Mouse (Mus musculus) liver, embryonic 13.5 days (tissue): ENCODE measurements around the gene Rab36. TPM values are rescaled to one million over a fixed set of nuclear protein-coding genes. Genes with fewer than 3 reads are reported as not detected.
A peak's percentile ranks its signal among the peaks of the same experiment; 100 is the strongest.

Experiments
- ATAC-seq: fragments of 200-750 bp; cut with Nextera tagmentation; 2 replicates; pipeline ENCODE4 v1.8.0; 2017; ENCODE audit warnings: low read depth, mild to moderate bottlenecking, moderate number of reproducible peaks, moderate library complexity
- DNase-seq: peaks from one replicate; pipeline ENCODE4 v3.0.0; 2022
- H3K27ac ChIP-seq: fragments of 300-500 bp; sonication (generic); 2 replicates; pipeline ENCODE4 v1.5.1; 2015; ENCODE audit warnings: moderate library complexity, mild to moderate bottlenecking, inconsistent platforms
- H3K27me3 ChIP-seq: fragments of 300-500 bp; sonication (generic); 2 replicates; pipeline ENCODE4 v1.6.1; 2015; ENCODE audit warnings: mild to moderate bottlenecking, inconsistent platforms
- H3K36me3 ChIP-seq: fragments of 300-500 bp; sonication (generic); 2 replicates; pipeline ENCODE4 v1.6.1; 2015; ENCODE audit warnings: mild to moderate bottlenecking, inconsistent platforms
- H3K4me1 ChIP-seq: fragments of 300-500 bp; sonication (generic); replicated peaks from 2 replicates; pipeline ENCODE4 v1.6.1; 2015; ENCODE audit warnings: inconsistent platforms
- H3K4me2 ChIP-seq: fragments of 300-500 bp; sonication (generic); 2 replicates; pipeline ENCODE4 v1.6.1; 2015; ENCODE audit warnings: inconsistent platforms, mild to moderate bottlenecking, moderate library complexity
- H3K4me3 ChIP-seq: fragments of 300-500 bp; sonication (generic); replicated peaks from 2 replicates; pipeline ENCODE4 v1.5.1; 2015; ENCODE audit warnings: mild to moderate bottlenecking, inconsistent platforms
- H3K9ac ChIP-seq: fragments of 300-500 bp; sonication (generic); 2 replicates; pipeline ENCODE4 v1.6.1; 2015; ENCODE audit warnings: mild to moderate bottlenecking, inconsistent platforms
- H3K9me3 ChIP-seq: fragments of 300-500 bp; sonication (generic); replicated peaks from 2 replicates; pipeline ENCODE4 v1.6.1; 2016; ENCODE audit warnings: inconsistent platforms
- WGBS: fragments of 180-500 bp; shearing (Covaris S2); methylation state at CpG from one replicate; pipeline ENCODE4 v1.1.7; 2015; ENCODE audit not compliant: insufficient replicate concordance; 5-methylcytosine and 5-hydroxymethylcytosine counted together
- polyA plus RNA-seq: library from polyadenylated mRNA; unstranded; fragments of >200 nt; fragmentation: Nextera tagmentation; extraction: Ambion mirVana; gene quantifications from 2 replicates; pipeline ENCODE4 v1.2.1, GENCODE M21; 2015

Gene Rab36
- 2.1 and 2.5 TPM in 2 replicates for polyA plus RNA-seq

DNA sequence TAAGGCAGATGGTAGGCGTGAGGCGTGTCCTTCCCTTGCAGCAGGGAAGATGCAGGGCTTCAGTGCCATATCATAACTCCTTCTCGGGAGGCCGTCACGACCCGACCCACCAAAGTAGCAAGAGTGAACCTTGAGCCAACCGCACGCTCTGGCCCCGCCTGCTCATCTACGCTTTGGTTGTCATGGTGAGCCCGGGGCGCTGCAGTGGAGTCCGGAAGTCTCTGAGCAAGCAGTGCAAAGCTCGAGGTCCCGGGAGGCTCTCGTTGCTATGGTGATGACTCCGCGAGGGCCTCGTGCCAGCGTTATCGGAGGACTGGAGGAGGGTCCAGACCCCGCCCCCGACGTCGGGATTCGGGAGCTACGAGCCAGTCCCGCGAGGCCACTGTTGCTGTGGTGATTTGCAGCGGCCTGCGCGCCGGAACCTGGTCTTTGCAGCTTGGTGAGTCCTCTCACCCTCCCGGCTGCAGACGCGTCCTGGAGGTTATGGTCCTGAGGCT lies at the start of gene Rab36:
Gene Rab36 (plus strand): TSS at position 176 of the 497 bp plus-strand sequence.
- peaks cover 15% of the 10 kb centered on the region for H3K4me1 ChIP-seq
- H3K27ac ChIP-seq, result peak within 1 kb of the TSS; percentile 55; the same call in 1 of the 2 replicates
- no peaks in the 10 kb centered on the region for H3K27me3 ChIP-seq
- peak within 1 kb of the TSS; percentile 62 for H3K4me2 ChIP-seq
- H3K9ac ChIP-seq, result 0 out of 2 replicates have a peak within 1 kb of the TSS, but pooled peaks have one; percentile 29
- 1% methylated on average over 36 of the region's 36 CpGs for WGBS
- peak within 1 kb of the TSS; percentile 49 for H3K4me3 ChIP-seq
- H3K36me3 ChIP-seq, result no peaks in the 10 kb centered on the region
- peak; percentile 69 for DNase-seq
- no peaks in the 10 kb centered on the region for H3K9me3 ChIP-seq
- ATAC-seq, result peak; percentile 87

GRCm38 (mm10) chr10:74987698-74988470 lies 49.0 kb upstream of the Rab36 start:
- no peak for DNase-seq
- H3K4me2 ChIP-seq, result 0 out of 2 replicates have a peak overlapping the region, but pooled peaks have one; percentile 14
- peak; percentile 59 for ATAC-seq

DNA sequence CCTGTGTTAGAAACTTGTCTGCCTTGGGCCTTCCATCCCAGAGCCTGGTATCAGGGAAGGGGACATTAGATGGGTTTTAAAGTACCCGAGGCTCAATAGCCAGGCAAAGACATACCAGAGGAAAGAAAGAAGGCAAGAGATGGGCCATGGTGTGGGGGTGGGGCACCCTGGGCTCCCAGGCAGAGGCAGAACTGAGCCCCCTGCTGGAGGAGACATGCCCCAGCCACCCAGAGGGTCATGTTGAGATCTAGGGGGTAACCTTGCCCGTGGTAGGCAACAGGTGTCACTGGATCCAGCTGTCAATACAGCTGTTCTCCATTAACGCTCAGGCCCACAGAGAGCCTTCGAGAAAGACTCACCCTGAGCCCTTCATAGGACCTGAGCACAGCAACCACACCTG lies 47.0 kb upstream of the Rab36 start:
- H3K4me2 ChIP-seq, result no peak overlapping the region
- H3K27me3 ChIP-seq, result no peaks in the 10 kb centered on the region
- WGBS, result 66% methylated on average over 4 of the region's 4 CpGs
- H3K9me3 ChIP-seq, result no peaks in the 10 kb centered on the region
- DNase-seq, result no peak
- no peak for ATAC-seq
- H3K4me3 ChIP-seq, result no peak overlapping the region
- peaks cover 16% of the 10 kb centered on the region; the same call in 1 of the 2 replicates for H3K4me1 ChIP-seq
- no peak overlapping the region for H3K9ac ChIP-seq
- no peaks in the 10 kb centered on the region for H3K36me3 ChIP-seq
- H3K27ac ChIP-seq, result no peak overlapping the region

More at GRCm38 (mm10) chr10:74987698-74988470, 49.0 kb upstream of the Rab36 start:
- Histone ChIP-seq H3K9me3 (no peaks in the 10 kb centered on the region), H3K36me3 (no peaks in the 10 kb centered on the region), H3K4me1 (peaks cover 16% of the 10 kb centered on the region; the same call in 1 of the 2 replicates), H3K9ac (no peak overlapping the region), H3K27ac (no peak overlapping the region), H3K27me3 (no peaks in the 10 kb centered on the region), H3K4me3 (no peak overlapping the region)
- 18% methylated on average over 14 of the region's 14 CpGs for WGBS

DNA sequence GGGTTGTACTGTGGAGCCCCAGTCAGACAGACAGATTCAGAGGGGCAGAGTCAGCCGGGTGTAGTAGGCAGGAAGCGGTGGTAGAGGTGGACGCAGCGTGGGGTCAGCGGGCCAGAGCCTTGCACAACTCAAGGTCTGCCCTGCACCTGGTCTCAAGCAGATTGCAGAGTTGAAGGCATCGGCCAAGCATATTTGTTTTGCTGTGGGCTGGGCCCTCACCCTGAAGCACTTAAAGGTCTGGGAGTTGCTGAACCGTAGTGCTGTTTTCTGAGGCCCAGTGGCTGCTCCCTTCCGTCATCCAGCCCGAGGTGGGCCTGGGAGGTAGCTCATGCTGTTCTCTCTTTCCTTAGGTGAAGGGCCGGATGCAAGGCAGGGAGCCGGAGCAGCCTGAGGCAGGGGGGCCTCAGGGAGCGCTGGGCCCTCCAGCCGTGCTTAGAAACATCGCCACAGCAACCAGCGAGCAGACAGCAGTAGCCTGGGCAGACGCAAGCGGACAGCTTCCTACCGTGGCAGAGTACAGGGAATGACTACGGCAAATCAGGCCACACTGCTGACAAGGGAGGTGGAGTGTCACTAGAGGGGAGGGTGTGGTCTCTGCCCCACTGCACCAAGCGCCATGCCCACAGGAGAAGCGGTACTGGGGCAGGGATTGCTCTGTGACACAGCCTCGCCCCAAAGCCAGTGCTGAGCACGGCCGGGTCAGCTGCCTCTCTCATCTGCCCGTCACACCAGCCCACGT lies 46.1 kb upstream of the Rab36 start:
- Histone ChIP-seq H3K9ac (no peak overlapping the region), H3K27me3 (peaks cover 5% of the 10 kb centered on the region; the same call in 1 of the 2 replicates), H3K4me1 (peaks cover 16% of the 10 kb centered on the region; the same call in 1 of the 2 replicates), H3K9me3 (no peaks in the 10 kb centered on the region), H3K4me2 (no peak overlapping the region), H3K36me3 (no peaks in the 10 kb centered on the region), H3K27ac (no peak overlapping the region), H3K4me3 (no peak overlapping the region)
- ATAC-seq (no peak), DNase-seq (no peak)
- 59% methylated on average over 26 of the region's 26 CpGs for whole genome bisulfite sequencing

DNA sequence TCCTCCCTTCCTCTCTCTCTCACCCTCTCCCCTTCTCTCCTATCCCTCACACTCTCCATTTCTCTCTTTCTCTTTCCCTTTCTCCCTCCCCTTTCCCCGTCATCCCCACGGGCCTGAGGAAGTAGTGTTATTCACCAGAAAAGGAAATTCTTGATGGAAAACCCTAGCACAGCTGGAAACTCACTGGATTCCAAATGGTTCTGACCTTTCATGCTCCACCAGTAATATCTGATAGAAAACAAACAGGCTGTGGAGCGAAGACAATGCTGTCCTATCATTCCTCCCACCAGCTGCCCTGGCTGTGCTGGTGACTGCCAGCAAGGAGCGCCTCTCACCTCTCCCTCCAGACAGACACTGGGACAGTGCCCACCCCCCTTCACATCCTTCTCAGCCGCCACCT lies 42.0 kb upstream of the Rab36 start:
- Histone ChIP-seq H3K9ac (no peak overlapping the region), H3K27me3 (peaks cover 9% of the 10 kb centered on the region; the same call in 1 of the 2 replicates), H3K27ac (no peak overlapping the region), H3K9me3 (no peaks in the 10 kb centered on the region), H3K36me3 (no peaks in the 10 kb centered on the region), H3K4me3 (no peak overlapping the region), H3K4me1 (no peaks in the 10 kb centered on the region), H3K4me2 (no peak overlapping the region)
- WGBS, result 23% methylated on average over 5 of the region's 5 CpGs
- ATAC-seq (no peak), DNase-seq (no peak)

- no peak overlapping the region for H3K4me2 ChIP-seq
These were observed 41.5 kb upstream of the Rab36 start for GRCm38 (mm10) chr10:74995377-74995776.

DNA sequence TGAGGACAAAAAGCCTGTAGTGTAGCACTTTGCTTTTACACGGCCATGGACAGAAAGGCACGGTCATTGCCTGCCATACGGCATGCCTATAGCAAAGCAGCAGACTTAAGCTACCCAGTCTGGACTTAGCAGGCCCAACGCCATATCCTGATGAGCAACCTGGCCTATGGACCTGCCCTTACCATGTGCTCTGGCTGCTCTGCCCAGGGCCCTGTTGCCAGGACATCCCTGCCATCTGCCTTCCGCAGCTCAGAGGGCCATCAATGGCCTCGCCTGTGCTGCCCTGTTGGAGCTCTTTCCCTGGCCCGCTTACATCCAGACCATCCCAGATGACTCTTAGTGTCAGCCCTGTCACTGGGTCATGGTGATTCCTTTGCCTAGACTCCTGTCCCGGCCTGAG lies 35.5 kb upstream of the Rab36 start:
- ATAC-seq (no peak), DNase-seq (no peak)
- Histone ChIP-seq H3K4me2 (no peak overlapping the region), H3K36me3 (no peaks in the 10 kb centered on the region), H3K27me3 (no peaks in the 10 kb centered on the region), H3K9ac (no peak overlapping the region), H3K9me3 (no peaks in the 10 kb centered on the region), H3K27ac (no peak overlapping the region), H3K4me1 (peaks cover 21% of the 10 kb centered on the region), H3K4me3 (no peak overlapping the region)
- 73% methylated on average over 8 of the region's 8 CpGs for WGBS

More at GRCm38 (mm10) chr10:74995377-74995776, 41.5 kb upstream of the Rab36 start:
- H3K9me3 ChIP-seq, result no peaks in the 10 kb centered on the region
- H3K27ac ChIP-seq, result no peak overlapping the region
- H3K4me1 ChIP-seq, result no peaks in the 10 kb centered on the region
- ATAC-seq (no peak), DNase-seq (no peak)
- no peak overlapping the region for H3K9ac ChIP-seq
- H3K36me3 ChIP-seq, result no peaks in the 10 kb centered on the region
- 28% methylated on average over 17 of the region's 17 CpGs for WGBS
- peaks cover 9% of the 10 kb centered on the region; the same call in 1 of the 2 replicates for H3K27me3 ChIP-seq
- no peak overlapping the region for H3K4me3 ChIP-seq

- peaks cover 21% of the 10 kb centered on the region for H3K4me1 ChIP-seq
- no peak for DNase-seq
- H3K36me3 ChIP-seq, result no peaks in the 10 kb centered on the region
- ATAC-seq, result peak; percentile 70
- no peaks in the 10 kb centered on the region for H3K27me3 ChIP-seq
- WGBS, result 29% methylated on average over 3 of the region's 3 CpGs
- no peaks in the 10 kb centered on the region for H3K9me3 ChIP-seq
- H3K9ac ChIP-seq, result no peak overlapping the region
- H3K4me2 ChIP-seq, result no peak overlapping the region
- no peak overlapping the region for H3K4me3 ChIP-seq
- H3K27ac ChIP-seq, result no peak overlapping the region
These were observed 32.8 kb upstream of the Rab36 start for GRCm38 (mm10) chr10:75004067-75004466.

DNA sequence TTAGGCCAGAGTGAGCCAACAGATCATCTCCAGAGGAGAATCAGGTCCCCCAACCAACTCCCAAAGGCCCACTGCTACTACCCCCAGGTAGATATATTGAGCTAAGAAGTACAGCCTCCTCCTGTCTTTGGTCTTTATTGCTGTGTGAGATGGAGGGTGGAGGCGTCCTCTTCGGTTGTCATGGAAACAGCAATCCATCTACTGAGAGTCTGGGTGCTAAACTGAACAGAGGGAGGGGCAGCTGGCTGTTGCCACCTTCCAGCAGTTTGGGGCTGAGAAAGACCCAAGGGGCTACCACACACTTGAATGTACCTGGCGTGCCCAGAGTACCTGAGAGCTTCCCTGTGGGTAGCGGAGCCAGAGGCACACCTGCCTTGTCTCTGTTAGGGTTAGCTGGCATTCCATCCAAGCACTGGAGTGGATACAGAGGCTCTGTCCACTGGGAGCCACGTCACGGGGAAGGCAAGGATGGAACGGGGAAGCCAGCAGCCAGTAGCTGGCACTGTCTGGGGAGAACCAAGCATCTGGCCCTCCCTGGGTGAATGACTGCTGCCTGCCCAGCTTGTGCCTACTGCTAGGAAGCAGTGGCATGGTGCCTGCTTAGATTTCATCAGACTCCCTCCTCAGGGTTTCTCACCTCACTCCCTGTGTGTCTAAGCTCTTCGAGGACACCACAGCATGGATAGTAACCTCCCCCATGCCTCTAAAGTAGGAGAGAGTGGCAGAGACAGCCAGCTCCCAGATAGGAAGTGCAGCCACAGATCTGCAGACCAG lies 29.8 kb upstream of the Rab36 start:
- Histone ChIP-seq H3K4me1 (peaks cover 21% of the 10 kb centered on the region), H3K36me3 (no peaks in the 10 kb centered on the region), H3K27me3 (no peaks in the 10 kb centered on the region), H3K9me3 (no peaks in the 10 kb centered on the region), H3K27ac (no peak overlapping the region), H3K4me3 (no peak overlapping the region), H3K9ac (no peak overlapping the region), H3K4me2 (no peak overlapping the region)
- ATAC-seq, result no peak
- 54% methylated on average over 8 of the region's 8 CpGs for WGBS
- no peak for DNase-seq

DNA sequence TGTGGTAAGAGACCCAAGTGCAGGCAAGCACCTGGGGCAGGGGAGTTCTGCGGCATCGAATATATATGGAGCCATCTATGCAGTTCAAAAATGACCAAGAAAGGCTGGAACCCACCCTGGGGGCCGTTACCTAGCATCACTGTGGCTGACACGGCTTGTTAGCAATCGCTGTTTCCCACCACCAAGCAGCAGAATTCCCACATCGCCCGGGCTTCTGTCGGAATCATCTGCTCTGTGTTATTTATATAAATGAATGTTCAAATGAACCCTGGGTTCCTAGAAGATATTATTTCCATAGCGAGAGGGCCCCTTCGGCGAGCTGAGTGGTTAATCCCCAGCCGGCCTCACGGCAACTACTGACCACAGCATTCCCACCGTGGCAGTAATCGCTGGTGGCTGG lies 26.2 kb upstream of the Rab36 start:
- Histone ChIP-seq H3K9me3 (no peaks in the 10 kb centered on the region), H3K9ac (no peak overlapping the region), H3K27me3 (no peaks in the 10 kb centered on the region), H3K27ac (no peak overlapping the region), H3K36me3 (no peaks in the 10 kb centered on the region), H3K4me2 (no peak overlapping the region), H3K4me1 (no peaks in the 10 kb centered on the region), H3K4me3 (no peak overlapping the region)
- no peak for DNase-seq
- no peak for ATAC-seq
- WGBS, result 79% methylated on average over 15 of the region's 15 CpGs

GRCm38 (mm10) chr10:75015465-75015864 lies 21.4 kb upstream of the Rab36 start:
- 72% methylated on average over 14 of the region's 14 CpGs for WGBS
- H3K36me3 ChIP-seq, result no peaks in the 10 kb centered on the region

More at GRCm38 (mm10) chr10:75015465-75015864, 21.4 kb upstream of the Rab36 start:
- no peak for ATAC-seq
- DNase-seq, result no peak
- H3K27me3 ChIP-seq, result no peaks in the 10 kb centered on the region
- no peak overlapping the region for H3K27ac ChIP-seq
- H3K4me2 ChIP-seq, result no peak overlapping the region
- no peak overlapping the region for H3K9ac ChIP-seq
- no peak overlapping the region for H3K4me3 ChIP-seq
- no peaks in the 10 kb centered on the region for H3K9me3 ChIP-seq
- H3K4me1 ChIP-seq, result no peaks in the 10 kb centered on the region
